Mouse (Mus musculus) B cell, adult 2 months (primary cell): ENCODE measurements at regions not wholly inside any gene's neighbourhood (a gene's known extent, or its start where the extent isn't known, plus 50 kb on each side); places are given as distances from the start of the nearest gene placed in this dataset.
A peak's percentile ranks its signal among the peaks of the same experiment; 100 is the strongest.

Source experiments
- DNase-seq, 2 experiments: peaks; one replicate each; pipeline ENCODE4 v3.0.0; 2022

- no peak for DNase-seq
These were observed 1172.6 kb upstream of the Gulo start for GRCm38 (mm10) chr14:67181586-67181985.

GRCm38 (mm10) chr14:67179549-67179948 is 1170.5 kb upstream of the Gulo start:
- DNase-seq, result no peak

- DNase-seq, result no peak
These were observed 1169.5 kb upstream of the Gulo start for GRCm38 (mm10) chr14:67178329-67179039.

- no peak for DNase-seq
These were observed 1167.7 kb upstream of the Gulo start for GRCm38 (mm10) chr14:67176672-67177071.

GRCm38 (mm10) chr14:67176100-67176499 is 1167.1 kb upstream of the Gulo start:
- no peak for DNase-seq

- DNase-seq, result no peak
These were observed 1165.9 kb upstream of the Gulo start for GRCm38 (mm10) chr14:67174929-67175328.

- no peak for DNase-seq
These were observed 1161.8 kb upstream of the Gulo start for GRCm38 (mm10) chr14:67170801-67171200.

GRCm38 (mm10) chr14:67170248-67170647 is 1161.2 kb upstream of the Gulo start:
- no peak for DNase-seq

GRCm38 (mm10) chr14:67169201-67169600 is 1160.2 kb upstream of the Gulo start:
- DNase-seq, result no peak

GRCm38 (mm10) chr14:67159996-67160395 is 1151.0 kb upstream of the Gulo start:
- DNase-seq, result no peak

- DNase-seq, result no peak
These were observed 1149.9 kb upstream of the Gulo start for GRCm38 (mm10) chr14:67158867-67159266.

- no peak for DNase-seq
These were observed 1147.4 kb upstream of the Gulo start for GRCm38 (mm10) chr14:67156366-67156765.

- no peak for DNase-seq
These were observed 1144.6 kb upstream of the Gulo start for GRCm38 (mm10) chr14:67153621-67154020.

- peak in 1 of 2 experiments; percentile 2 for DNase-seq
These were observed 1141.0 kb upstream of the Gulo start for GRCm38 (mm10) chr14:67149961-67150471.

GRCm38 (mm10) chr14:67149091-67149490 is 1140.1 kb upstream of the Gulo start:
- no peak for DNase-seq

GRCm38 (mm10) chr14:67146602-67147001 is 1137.6 kb upstream of the Gulo start:
- no peak for DNase-seq

GRCm38 (mm10) chr14:67145046-67145445 is 1136.0 kb upstream of the Gulo start:
- no peak for DNase-seq

GRCm38 (mm10) chr14:67144461-67144985 is 1135.5 kb upstream of the Gulo start:
- no peak for DNase-seq

GRCm38 (mm10) chr14:67143826-67144225 is 1134.8 kb upstream of the Gulo start:
- DNase-seq, result no peak

- no peak for DNase-seq
These were observed 1133.7 kb upstream of the Gulo start for GRCm38 (mm10) chr14:67142556-67143250.

GRCm38 (mm10) chr14:67141581-67142441 is 1132.8 kb upstream of the Gulo start:
- DNase-seq, result peak in 1 of 2 experiments; percentile 2

- no peak for DNase-seq
These were observed 1132.1 kb upstream of the Gulo start for GRCm38 (mm10) chr14:67141151-67141550.

- DNase-seq, result no peak
These were observed 1130.7 kb upstream of the Gulo start for GRCm38 (mm10) chr14:67139674-67140073.
